Mouse (Mus musculus) stomach, embryonic 16.5 days (tissue): ENCODE data around the gene Baz1a. TPM values are rescaled to one million over a fixed set of nuclear protein-coding genes. Genes with fewer than 3 reads are reported as not detected.
A peak's percentile ranks its signal among the peaks of the same experiment; 100 is the strongest.
"Not testable (repeated sequence)": the region's sequence is repeated elsewhere in the genome, so short reads cannot be mapped to it uniquely, and the experiment has no call there.

ENCODE experiments used
- ATAC-seq: fragments of 200-750 bp; cut with Nextera tagmentation; 2 replicates; pipeline ENCODE4 v1.8.0; 2017; ENCODE audit warnings: moderate number of reproducible peaks, moderate TSS enrichment; ENCODE audit not compliant: insufficient read depth, low FRiP score
- H3K27ac ChIP-seq: fragments of 300-500 bp; sonication (generic); 2 replicates; pipeline ENCODE4 v1.5.1; 2014; ENCODE audit warnings: low read length
- H3K27me3 ChIP-seq: fragments of 300-500 bp; sonication (generic); 2 replicates; pipeline ENCODE4 v1.6.1; 2014; ENCODE audit warnings: low read length, control low read depth, mixed read lengths; ENCODE audit not compliant: control insufficient read depth, insufficient read depth
- H3K36me3 ChIP-seq: fragments of 300-500 bp; sonication (generic); 2 replicates; pipeline ENCODE4 v1.6.1; 2014; ENCODE audit warnings: low read length; ENCODE audit not compliant: control insufficient read depth, insufficient read depth
- H3K4me1 ChIP-seq: fragments of 300-500 bp; sonication (generic); 2 replicates; pipeline ENCODE4 v1.6.1; 2014; ENCODE audit warnings: low read length, control low read depth, mixed read lengths; ENCODE audit not compliant: control insufficient read depth, insufficient read depth
- H3K4me2 ChIP-seq: fragments of 300-500 bp; sonication (generic); 2 replicates; pipeline ENCODE4 v1.6.1; 2014; ENCODE audit warnings: low read depth, low read length, mixed read lengths
- H3K4me3 ChIP-seq: fragments of 300-500 bp; sonication (generic); replicated peaks from 2 replicates; pipeline ENCODE4 v1.5.1; 2014; ENCODE audit warnings: mild to moderate bottlenecking, low read length
- H3K9ac ChIP-seq: fragments of 300-500 bp; sonication (generic); 2 replicates; pipeline ENCODE4 v1.6.1; 2014; ENCODE audit warnings: low read length
- H3K9me3 ChIP-seq: fragments of 300-500 bp; sonication (generic); replicated peaks from 2 replicates; pipeline ENCODE4 v1.6.1; 2016; ENCODE audit warnings: low read length, control low read depth; ENCODE audit not compliant: control insufficient read depth
- WGBS: fragments of 180-500 bp; shearing (Covaris S2); extraction: QIAGEN DNeasy Blood & Tissue Kit; methylation state at CpG from one replicate; pipeline ENCODE4 v1.1.7; 2014; 5-methylcytosine and 5-hydroxymethylcytosine counted together
- polyA plus RNA-seq: library from polyadenylated mRNA; unstranded; fragments of >200 nt; fragmentation: Nextera tagmentation; extraction: Ambion mirVana; gene quantifications from 2 replicates; pipeline ENCODE4 v1.2.1, GENCODE M21; 2015

Gene Baz1a
- polyA plus RNA-seq, 1 experiment from 2014 or later, result 16.4 TPM

DNA sequence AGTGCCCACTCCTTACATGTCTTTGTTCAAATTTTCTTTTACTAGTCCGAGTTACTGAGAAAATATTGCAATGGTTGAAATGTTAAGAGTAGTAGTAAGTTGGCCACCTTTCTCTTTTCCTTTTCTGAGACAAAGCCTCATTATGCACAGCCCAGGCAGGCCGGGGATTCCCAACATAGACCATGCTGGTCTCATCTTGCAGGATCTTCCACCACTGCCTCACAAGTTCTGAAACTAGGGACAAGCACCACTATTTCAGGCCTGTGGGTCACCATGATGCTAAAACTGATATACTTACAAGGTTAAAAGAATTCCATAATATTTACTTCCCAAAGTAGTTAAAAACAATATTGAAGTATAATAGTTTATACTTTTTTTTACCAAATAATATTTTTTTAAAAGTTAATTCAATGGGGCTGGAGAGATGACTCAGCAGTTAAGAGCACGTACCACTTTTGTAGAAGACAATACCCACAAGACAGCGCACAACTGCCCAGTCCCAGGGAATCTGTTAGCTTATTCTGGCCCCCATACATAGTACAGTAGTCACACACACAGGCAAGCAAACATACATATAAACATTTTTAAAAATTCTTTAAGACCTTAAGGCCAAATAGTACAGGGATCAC lies 48.5 kb downstream of the Baz1a start:
- Histone ChIP-seq H3K4me3 (no peak overlapping the region), H3K27ac (no peak overlapping the region), H3K9me3 (no peaks in the 10 kb centered on the region), H3K4me2 (no peak overlapping the region), H3K27me3 (no peaks in the 10 kb centered on the region), H3K9ac (no peak overlapping the region), H3K36me3 (no peaks in the 10 kb centered on the region), H3K4me1 (no peaks in the 10 kb centered on the region)
- WGBS, result 93% methylated on average over 4 of the region's 4 CpGs
- ATAC-seq, result no peak

GRCm38 (mm10) chr12:54959569-54959968 lies 54.6 kb downstream of the Baz1a start:
- ATAC-seq, result no peak
- Histone ChIP-seq H3K27ac (no peak overlapping the region), H3K36me3 (no peaks in the 10 kb centered on the region), H3K27me3 (no peaks in the 10 kb centered on the region), H3K4me1 (peaks cover 5% of the 10 kb centered on the region; the same call in 1 of the 2 replicates), H3K9ac (no peak overlapping the region), H3K4me2 (no peak overlapping the region), H3K4me3 (no peak overlapping the region), H3K9me3 (no peaks in the 10 kb centered on the region)
- WGBS, result 46% methylated on average over 2 of the region's 2 CpGs

GRCm38 (mm10) chr12:54956974-54957373 lies 57.2 kb downstream of the Baz1a start:
- H3K27me3 ChIP-seq, result no peaks in the 10 kb centered on the region
- no peak overlapping the region for H3K4me3 ChIP-seq
- no peak overlapping the region for H3K9ac ChIP-seq
- H3K9me3 ChIP-seq, result no peaks in the 10 kb centered on the region
- no peak overlapping the region for H3K27ac ChIP-seq
- peaks cover 5% of the 10 kb centered on the region; the same call in 1 of the 2 replicates for H3K4me1 ChIP-seq
- H3K4me2 ChIP-seq, result no peak overlapping the region
- H3K36me3 ChIP-seq, result no peaks in the 10 kb centered on the region
- no peak for ATAC-seq
- 70% methylated on average over 2 of the region's 2 CpGs for WGBS

DNA sequence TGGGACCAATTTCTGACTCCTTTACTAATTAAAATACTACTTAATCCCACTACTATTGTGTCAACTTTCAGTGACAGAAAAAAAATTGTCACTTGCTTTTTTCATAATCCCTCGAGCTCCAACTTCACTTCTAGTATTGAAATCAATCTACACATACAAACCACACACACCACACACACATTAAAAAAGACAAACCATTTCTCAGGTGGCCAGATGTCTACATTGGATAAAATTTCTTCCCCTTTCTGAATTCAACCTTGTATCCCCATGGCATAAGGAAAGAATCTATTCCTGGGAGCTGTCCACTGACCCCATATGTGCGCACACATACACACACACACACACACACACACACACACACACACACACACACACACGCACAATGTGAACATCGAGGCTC lies 57.7 kb downstream of the Baz1a start:
- Histone ChIP-seq H3K9ac (no peak overlapping the region), H3K27ac (no peak overlapping the region), H3K27me3 (no peaks in the 10 kb centered on the region), H3K36me3 (no peaks in the 10 kb centered on the region), H3K4me3 (no peak overlapping the region), H3K4me1 (peaks cover 5% of the 10 kb centered on the region; the same call in 1 of the 2 replicates), H3K9me3 (no peaks in the 10 kb centered on the region), H3K4me2 (no peak overlapping the region)
- ATAC-seq, result no peak
- WGBS, result 85% methylated on average over 4 of the region's 4 CpGs

GRCm38 (mm10) chr12:54946116-54946515 lies 68.0 kb downstream of the Baz1a start:
- Histone ChIP-seq H3K4me3 (no peak overlapping the region), H3K27me3 (no peaks in the 10 kb centered on the region), H3K27ac (no peak overlapping the region), H3K9ac (no peak overlapping the region), H3K9me3 (no peaks in the 10 kb centered on the region), H3K36me3 (no peaks in the 10 kb centered on the region), H3K4me1 (no peaks in the 10 kb centered on the region), H3K4me2 (no peak overlapping the region)
- WGBS, result 74% methylated on average over 6 of the region's 6 CpGs
- no peak for ATAC-seq

- H3K27me3 ChIP-seq, H3K27ac ChIP-seq, H3K36me3 ChIP-seq, H3K4me3 ChIP-seq, H3K9ac ChIP-seq, H3K9me3 ChIP-seq, ATAC-seq, H3K4me1 ChIP-seq, H3K4me2 ChIP-seq: not testable (repeated sequence)
- 92% methylated on average over 6 of the region's 6 CpGs for WGBS
These were observed 71.5 kb downstream of the Baz1a start for GRCm38 (mm10) chr12:54942586-54943157.

- not testable (repeated sequence) for H3K27ac ChIP-seq, H3K9me3 ChIP-seq, H3K9ac ChIP-seq, H3K4me3 ChIP-seq, H3K36me3 ChIP-seq, H3K27me3 ChIP-seq, H3K4me1 ChIP-seq, H3K4me2 ChIP-seq
- WGBS, result 88% methylated on average over 5 of the region's 5 CpGs
- 0 out of 2 replicates have a peak, but pooled peaks have one; percentile 33 for ATAC-seq
These were observed 76.4 kb downstream of the Baz1a start for GRCm38 (mm10) chr12:54937581-54938343.

GRCm38 (mm10) chr12:54910387-54910786 lies 103.8 kb downstream of the Baz1a start:
- H3K36me3 ChIP-seq, result peaks cover 3% of the 10 kb centered on the region; the same call in 1 of the 2 replicates
- no peak overlapping the region for H3K27ac ChIP-seq
- peaks cover 3% of the 10 kb centered on the region; the same call in 1 of the 2 replicates for H3K9me3 ChIP-seq
- ATAC-seq, result no peak
- no peaks in the 10 kb centered on the region for H3K27me3 ChIP-seq
- no peak overlapping the region for H3K4me2 ChIP-seq
- no peaks in the 10 kb centered on the region for H3K4me1 ChIP-seq
- no peak overlapping the region for H3K4me3 ChIP-seq
- no peak overlapping the region for H3K9ac ChIP-seq
- 76% methylated on average over 3 of the region's 3 CpGs for WGBS

- not testable (repeated sequence) for H3K27me3 ChIP-seq, H3K27ac ChIP-seq, H3K9ac ChIP-seq, H3K4me2 ChIP-seq, H3K4me1 ChIP-seq, H3K9me3 ChIP-seq, ATAC-seq, H3K36me3 ChIP-seq, H3K4me3 ChIP-seq
- 38% methylated on average over 1 of the region's 2 CpGs for WGBS
These were observed 121.6 kb downstream of the Baz1a start for GRCm38 (mm10) chr12:54892559-54892958.
